Mouse (Mus musculus) midbrain, embryonic 11.5 days (tissue): Measurements from ENCODE around the gene Kcnc4. TPM values are rescaled to one million over a fixed set of nuclear protein-coding genes. Genes with fewer than 3 reads are reported as not detected.

Experiments
- ATAC-seq: fragments of 200-750 bp; cut with Nextera tagmentation; 2 replicates; pipeline ENCODE4 v1.8.0; 2017; ENCODE audit warnings: moderate TSS enrichment, moderate library complexity; ENCODE audit not compliant: low FRiP score
- DNase-seq: peaks from one replicate; pipeline ENCODE4 v3.0.0; 2015; ENCODE audit warnings: low spot score; ENCODE audit errors: missing footprints
- H3K27ac ChIP-seq: fragments of 300-500 bp; sonication (generic); 2 replicates; pipeline ENCODE4 v1.5.1; 2014; ENCODE audit warnings: low read depth, low read length
- H3K27me3 ChIP-seq: fragments of 300-500 bp; sonication (generic); 2 replicates; pipeline ENCODE4 v1.6.1; 2014; ENCODE audit warnings: mild to moderate bottlenecking, low read length, moderate library complexity, mixed read lengths; ENCODE audit not compliant: control insufficient read depth, insufficient read depth
- H3K36me3 ChIP-seq: fragments of 300-500 bp; sonication (generic); 2 replicates; pipeline ENCODE4 v1.6.1; 2014; ENCODE audit warnings: mild to moderate bottlenecking, low read length, moderate library complexity, mixed read lengths; ENCODE audit not compliant: control insufficient read depth, insufficient read depth
- H3K4me1 ChIP-seq: fragments of 300-500 bp; sonication (generic); 2 replicates; pipeline ENCODE4 v1.6.1; 2014; ENCODE audit warnings: low read length; ENCODE audit not compliant: control insufficient read depth, insufficient read depth
- H3K4me2 ChIP-seq: fragments of 300-500 bp; sonication (generic); 2 replicates; pipeline ENCODE4 v1.6.1; 2014; ENCODE audit warnings: mild to moderate bottlenecking, moderate library complexity
- H3K4me3 ChIP-seq: fragments of 300-500 bp; sonication (generic); 2 replicates; pipeline ENCODE4 v1.5.1; 2014; ENCODE audit warnings: low read depth, low read length
- H3K9ac ChIP-seq: fragments of 300-500 bp; sonication (generic); 2 replicates; pipeline ENCODE4 v1.6.1; 2014; ENCODE audit warnings: low read length
- H3K9me3 ChIP-seq: fragments of 300-500 bp; sonication (generic); 2 replicates; pipeline ENCODE4 v1.6.1; 2016; ENCODE audit warnings: low read length; ENCODE audit not compliant: control insufficient read depth
- WGBS: fragments of 180-500 bp; shearing (Covaris S2); extraction: QIAGEN DNeasy Blood & Tissue Kit; methylation state at CpG from one replicate; pipeline ENCODE4 v1.1.7; 2014; 5-methylcytosine and 5-hydroxymethylcytosine counted together
- polyA plus RNA-seq: library from polyadenylated mRNA; unstranded; fragments of >200 nt; fragmentation: Nextera tagmentation; extraction: Ambion mirVana; gene quantifications from 2 replicates; pipeline ENCODE4 v1.2.1, GENCODE M21; 2014

The Kcnc4 gene
- polyA plus RNA-seq, result 0.03 and 0.04 TPM in 2 replicates

DNA sequence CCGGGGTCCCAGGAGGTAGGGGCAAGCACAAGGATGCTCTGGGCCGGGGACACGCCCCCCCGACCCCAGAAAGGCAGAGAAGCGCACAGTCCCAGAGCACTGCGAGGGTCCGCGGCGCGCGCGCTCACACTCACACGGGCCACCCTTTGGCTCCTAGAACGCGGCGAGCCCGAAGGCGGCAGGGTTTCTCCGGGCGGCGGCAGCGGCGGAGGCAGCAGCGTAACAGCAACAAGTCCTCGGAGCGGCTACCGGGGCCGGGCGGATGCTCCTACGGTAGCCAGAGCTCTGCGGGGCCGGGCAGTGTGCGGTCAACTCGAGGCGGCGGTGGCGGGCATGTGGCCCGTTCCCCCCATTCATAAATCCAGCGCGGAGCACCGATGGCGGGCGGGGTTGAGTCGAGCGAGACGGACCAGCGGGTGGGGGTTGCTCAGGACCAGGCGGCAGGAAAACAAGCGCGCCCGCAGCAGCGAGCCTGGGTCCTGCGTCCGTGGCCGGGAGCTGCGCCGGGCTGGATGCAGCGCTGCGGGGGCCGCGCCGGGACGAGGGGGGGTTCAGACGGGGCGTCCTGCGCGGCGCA lies at the start of gene Kcnc4:
Gene Kcnc4, minus strand, starts transcription at position 357 of the 577 bp plus-strand sequence.
- Histone ChIP-seq H3K36me3 (no peaks in the 10 kb centered on the region), H3K27ac (no peak within 1 kb of the TSS), H3K4me1 (peaks cover 20% of the 10 kb centered on the region), H3K9ac (peak within 1 kb of the TSS; percentile 34; the same call in 1 of the 2 replicates), H3K4me2 (peak within 1 kb of the TSS; percentile 76), H3K4me3 (peak within 1 kb of the TSS; percentile 52), H3K27me3 (peaks cover 59% of the 10 kb centered on the region), H3K9me3 (no peaks in the 10 kb centered on the region)
- DNase-seq, result peak; percentile 91
- under 1% methylated on average over 48 of the region's 68 CpGs for WGBS
- ATAC-seq, result peak; percentile 52

DNA sequence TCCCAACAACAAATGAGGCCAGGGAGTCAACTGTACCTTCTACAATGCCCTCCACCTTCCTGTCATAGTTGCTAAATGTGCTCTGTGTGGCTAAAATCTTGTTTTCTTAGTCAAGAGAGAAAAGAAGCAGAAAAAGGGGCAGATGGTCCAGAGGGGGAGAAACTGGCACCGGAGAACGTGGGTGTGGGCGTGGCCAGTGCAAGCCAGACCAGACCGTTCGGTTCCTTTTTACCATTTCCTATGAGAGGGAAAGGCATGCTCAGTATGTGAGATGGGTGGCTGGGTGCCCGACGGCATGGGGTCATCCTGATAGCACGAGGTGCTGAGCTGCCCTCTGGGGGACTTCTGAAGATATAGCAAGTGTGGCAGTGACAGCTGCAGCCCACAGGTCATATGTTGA lies 49.3 kb upstream of the Kcnc4 start:
- 88% methylated on average over 8 of the region's 8 CpGs for WGBS
- no peak overlapping the region for H3K9ac ChIP-seq
- ATAC-seq, result no peak
- H3K9me3 ChIP-seq, result no peaks in the 10 kb centered on the region
- no peaks in the 10 kb centered on the region for H3K27me3 ChIP-seq
- no peak overlapping the region for H3K4me3 ChIP-seq
- DNase-seq, result peak; percentile 60
- H3K4me1 ChIP-seq, result peaks cover 11% of the 10 kb centered on the region
- no peak overlapping the region for H3K4me2 ChIP-seq
- H3K27ac ChIP-seq, result no peak overlapping the region
- no peaks in the 10 kb centered on the region for H3K36me3 ChIP-seq

DNA sequence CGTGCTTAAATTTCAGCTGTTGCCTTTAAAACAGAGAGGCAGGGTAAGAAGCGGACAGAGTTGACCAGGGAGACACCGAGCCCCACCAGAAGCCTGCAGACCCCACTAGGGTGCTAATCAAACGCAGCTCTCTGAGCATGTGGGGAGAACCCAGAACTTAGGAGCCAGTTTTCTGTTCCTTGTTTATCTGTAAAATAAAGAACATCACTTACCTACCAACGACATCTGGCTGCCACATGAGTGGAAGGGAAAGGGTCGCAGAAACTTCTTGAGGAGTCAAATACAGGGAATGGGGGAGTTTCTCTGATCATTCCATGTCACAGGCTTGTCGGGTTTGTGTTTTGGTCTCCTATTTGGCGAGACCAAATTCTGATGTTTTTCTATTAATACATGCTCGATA lies 48.6 kb upstream of the Kcnc4 start:
- no peaks in the 10 kb centered on the region for H3K36me3 ChIP-seq
- ATAC-seq (no peak), DNase-seq (no peak)
- H3K9me3 ChIP-seq, result no peaks in the 10 kb centered on the region
- no peak overlapping the region for H3K27ac ChIP-seq
- 74% methylated on average over 9 of the region's 9 CpGs for WGBS
- H3K4me1 ChIP-seq, result peaks cover 11% of the 10 kb centered on the region
- no peak overlapping the region for H3K4me3 ChIP-seq
- H3K9ac ChIP-seq, result no peak overlapping the region
- H3K27me3 ChIP-seq, result no peaks in the 10 kb centered on the region
- no peak overlapping the region for H3K4me2 ChIP-seq

DNA sequence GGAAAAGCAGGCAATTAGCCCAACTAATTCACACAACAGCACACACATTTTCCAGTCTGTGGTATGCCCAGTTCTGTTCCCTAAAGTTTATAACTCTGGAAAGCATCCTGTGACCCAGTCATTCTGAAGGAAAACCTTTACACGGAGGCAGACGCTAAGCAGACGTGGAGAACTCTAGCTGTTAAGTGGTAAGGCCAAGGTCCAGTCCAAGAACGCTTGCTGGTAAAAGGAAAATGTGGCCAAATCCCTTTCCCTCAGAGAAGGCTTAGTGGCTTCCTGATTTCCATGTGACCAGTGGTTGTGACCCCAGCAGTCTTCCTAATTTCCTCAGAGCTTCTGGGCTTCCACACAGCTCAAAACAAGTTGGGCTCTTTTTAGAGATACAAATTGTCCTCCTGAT lies 47.2 kb upstream of the Kcnc4 start:
- no peaks in the 10 kb centered on the region for H3K9me3 ChIP-seq
- H3K27me3 ChIP-seq, result no peaks in the 10 kb centered on the region
- no peak overlapping the region for H3K27ac ChIP-seq
- no peak overlapping the region for H3K4me3 ChIP-seq
- no peak overlapping the region for H3K9ac ChIP-seq
- no peak overlapping the region for H3K4me2 ChIP-seq
- WGBS, result 50% methylated on average over 4 of the region's 4 CpGs
- ATAC-seq (no peak), DNase-seq (peak; percentile 78)
- H3K36me3 ChIP-seq, result no peaks in the 10 kb centered on the region
- H3K4me1 ChIP-seq, result peaks cover 11% of the 10 kb centered on the region

DNA sequence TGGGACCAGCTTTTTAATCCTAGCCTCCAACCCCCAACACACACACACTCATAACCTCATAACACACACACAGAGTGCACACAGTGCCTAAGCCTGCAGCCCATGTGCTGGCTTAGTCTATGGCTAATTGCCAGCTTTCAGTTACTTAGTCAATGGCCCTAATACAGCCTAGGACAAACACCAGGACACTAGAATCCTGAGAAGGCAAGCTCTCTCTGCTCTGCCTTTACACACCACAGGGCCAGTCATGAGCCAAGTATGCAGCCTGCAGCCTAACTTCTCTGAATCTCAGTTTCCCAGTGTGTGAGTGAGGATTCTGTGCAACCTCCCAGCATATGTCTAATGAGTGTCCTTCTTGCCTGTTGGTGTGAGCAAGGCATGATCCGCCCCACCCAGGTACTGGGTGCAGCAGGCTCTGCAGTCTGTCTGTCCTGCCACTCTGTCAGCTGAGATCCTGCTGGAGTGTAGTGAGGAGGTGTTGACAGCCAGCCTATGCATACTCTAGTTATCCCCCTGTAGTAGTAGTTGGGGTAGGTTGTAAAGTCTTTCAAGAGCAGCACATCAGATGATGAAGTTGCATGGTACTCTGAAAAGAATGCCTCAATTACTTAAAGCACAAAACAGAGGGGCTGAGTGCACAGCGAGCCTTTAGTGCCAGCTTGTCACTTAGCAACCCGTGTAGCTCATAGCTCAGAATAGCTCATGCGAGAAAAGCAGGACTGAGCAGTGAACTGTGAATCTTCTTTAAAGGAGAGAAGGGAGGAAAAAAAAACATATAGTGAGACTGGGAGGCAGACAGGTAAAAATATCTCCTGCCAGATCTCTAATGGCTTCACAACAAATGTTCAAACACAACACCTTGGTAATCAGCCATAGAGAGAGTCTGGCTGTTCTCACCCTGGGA lies 46.4 kb upstream of the Kcnc4 start:
- Histone ChIP-seq H3K4me1 (peaks cover 11% of the 10 kb centered on the region), H3K36me3 (no peaks in the 10 kb centered on the region), H3K4me3 (no peak overlapping the region), H3K27me3 (no peaks in the 10 kb centered on the region), H3K9ac (no peak overlapping the region), H3K27ac (no peak overlapping the region), H3K9me3 (no peaks in the 10 kb centered on the region), H3K4me2 (no peak overlapping the region)
- DNase-seq, result peak; percentile 83
- 29% methylated on average over 4 of the region's 4 CpGs for WGBS
- ATAC-seq, result peak; percentile 55; the same call in 1 of the 2 replicates

DNA sequence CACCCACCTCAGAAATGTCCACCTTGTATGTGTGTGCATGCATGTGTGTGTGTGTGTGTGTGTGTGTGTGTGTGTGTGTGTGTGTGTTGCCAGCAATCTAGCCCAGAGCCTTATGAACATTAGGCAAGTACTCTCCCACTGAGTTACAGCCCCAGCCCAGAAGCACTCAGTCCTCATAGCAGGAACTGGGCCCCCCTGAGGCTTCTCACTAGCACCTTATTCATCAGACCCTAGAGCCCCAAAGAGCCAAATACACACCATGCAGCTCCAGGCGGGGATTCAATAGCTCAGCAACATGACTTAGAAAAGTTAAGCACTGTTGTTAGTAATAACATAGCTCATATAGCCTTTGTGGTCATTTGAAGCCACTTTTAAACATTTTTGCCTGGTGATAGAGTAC lies 45.2 kb upstream of the Kcnc4 start:
- H3K9ac ChIP-seq, result no peak overlapping the region
- peaks cover 11% of the 10 kb centered on the region for H3K4me1 ChIP-seq
- ATAC-seq (no peak), DNase-seq (peak; percentile 12)
- H3K4me3 ChIP-seq, result no peak overlapping the region
- H3K27me3 ChIP-seq, result no peaks in the 10 kb centered on the region
- 55% methylated on average over 1 of the region's 1 CpGs for WGBS
- H3K27ac ChIP-seq, result no peak overlapping the region
- H3K36me3 ChIP-seq, result no peaks in the 10 kb centered on the region
- H3K4me2 ChIP-seq, result no peak overlapping the region
- H3K9me3 ChIP-seq, result no peaks in the 10 kb centered on the region

DNA sequence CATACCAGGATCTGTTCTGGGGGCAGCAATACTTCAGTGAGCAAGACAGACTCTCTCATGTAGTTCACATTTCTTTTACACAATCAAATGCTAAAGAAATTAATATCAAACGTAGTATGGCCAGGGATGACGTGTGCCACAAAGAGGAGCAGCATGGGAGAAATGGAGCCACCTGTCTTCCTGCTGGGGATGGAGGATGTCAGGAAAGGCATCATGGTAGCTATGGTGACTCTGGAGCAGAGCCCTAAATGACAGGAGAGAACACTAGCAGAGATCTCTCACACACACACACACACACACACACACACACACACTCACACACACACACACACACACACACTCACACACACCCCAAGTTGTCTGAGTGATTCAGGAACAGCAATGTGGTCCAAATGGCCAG lies 44.4 kb upstream of the Kcnc4 start:
- no peak for ATAC-seq
- 80% methylated on average over 2 of the region's 2 CpGs for WGBS
- H3K27ac ChIP-seq, result no peak overlapping the region

DNA sequence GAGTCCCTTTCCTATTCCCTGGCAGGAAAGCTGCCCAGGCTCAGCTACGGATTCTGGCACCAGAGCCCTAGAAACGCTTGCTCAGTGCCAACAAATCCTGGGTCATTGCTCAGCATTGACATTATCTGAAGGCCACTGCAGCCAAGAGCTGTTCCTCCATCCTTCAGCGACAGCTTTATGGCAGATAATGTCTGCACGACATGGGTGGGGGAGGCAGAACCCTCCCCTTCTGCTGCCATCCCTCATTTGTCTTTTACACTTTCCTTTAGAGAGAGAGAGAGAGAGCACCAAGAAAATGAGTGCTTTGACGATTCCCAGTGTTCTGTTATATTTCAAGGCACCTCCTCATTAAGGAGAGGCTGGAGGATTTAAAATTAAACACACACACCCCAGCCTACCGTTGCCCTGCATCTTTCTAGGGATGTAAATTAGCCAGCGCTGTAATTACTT lies 42.4 kb upstream of the Kcnc4 start:
- H3K36me3 ChIP-seq, result no peaks in the 10 kb centered on the region
- H3K9ac ChIP-seq, result no peak overlapping the region
- H3K4me3 ChIP-seq, result no peak overlapping the region
- H3K4me1 ChIP-seq, result peaks cover 11% of the 10 kb centered on the region
- no peaks in the 10 kb centered on the region for H3K27me3 ChIP-seq
- DNase-seq (no peak), ATAC-seq (no peak)
- H3K4me2 ChIP-seq, result no peak overlapping the region
- WGBS, result 82% methylated on average over 7 of the region's 7 CpGs
- H3K27ac ChIP-seq, result no peak overlapping the region
- no peaks in the 10 kb centered on the region for H3K9me3 ChIP-seq

More for the DNA sequence above, 44.4 kb upstream of the Kcnc4 start:
- H3K4me3 ChIP-seq, result no peak overlapping the region
- H3K4me1 ChIP-seq, result peaks cover 11% of the 10 kb centered on the region
- H3K27me3 ChIP-seq, result no peaks in the 10 kb centered on the region
- no peak overlapping the region for H3K4me2 ChIP-seq
- no peaks in the 10 kb centered on the region for H3K9me3 ChIP-seq
- no peak overlapping the region for H3K9ac ChIP-seq
- H3K36me3 ChIP-seq, result no peaks in the 10 kb centered on the region
- no peak for DNase-seq

DNA sequence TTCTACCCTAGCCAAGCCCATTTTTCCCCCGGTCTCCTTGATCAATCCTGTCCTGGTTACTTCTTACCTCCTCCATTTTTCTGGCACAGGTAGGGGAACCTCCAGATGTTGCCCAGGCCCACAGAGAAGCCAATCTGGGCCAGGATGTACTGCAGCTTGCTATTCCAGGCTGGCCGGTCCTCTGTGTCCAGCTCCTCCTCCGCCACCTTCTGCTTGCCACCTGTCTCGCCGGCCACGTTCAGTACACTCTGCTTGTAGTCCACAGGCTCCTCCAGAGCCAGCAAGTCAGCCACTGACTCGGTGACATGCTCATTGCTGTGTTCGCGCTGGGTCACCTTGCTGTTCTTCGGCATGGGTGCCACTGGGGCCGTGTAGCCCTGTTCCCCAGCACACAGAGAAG lies 40.9 kb upstream of the Kcnc4 start:
- Histone ChIP-seq H3K4me1 (no peaks in the 10 kb centered on the region), H3K27me3 (no peaks in the 10 kb centered on the region), H3K36me3 (no peaks in the 10 kb centered on the region), H3K4me2 (no peak overlapping the region), H3K9ac (no peak overlapping the region), H3K9me3 (no peaks in the 10 kb centered on the region), H3K4me3 (no peak overlapping the region), H3K27ac (no peak overlapping the region)
- ATAC-seq (no peak), DNase-seq (no peak)
- WGBS, result 94% methylated on average over 11 of the region's 11 CpGs
